Mouse (Mus musculus) bone marrow macrophage, adult 2 months (primary cell): ENCODE measurements around the gene Smim27.

Experiments
- CTCF ChIP-seq: IDR thresholded peaks from 2 replicates; pipeline ENCODE4 v1.5.1; 2012; ENCODE audit warnings: low read depth, mild to moderate bottlenecking, low read length, moderate library complexity
- POLR2A ChIP-seq: IDR thresholded peaks from 2 replicates; pipeline ENCODE4 v1.6.1; 2012; ENCODE audit warnings: mild to moderate bottlenecking, low read depth, low read length, borderline replicate concordance

- TF ChIP-seq POLR2A, result no peak
- TF ChIP-seq CTCF, result no peak
Observed at GRCm38 (mm10) chr4:40227886-40228285, 41.5 kb upstream of the Smim27 start.
